Mouse (Mus musculus): ENCODE data around the gene Ppp1ca. TPM values are rescaled to one million over a fixed set of nuclear protein-coding genes. Genes with fewer than 3 reads are reported as not detected.

Gene Ppp1ca
- polyA plus RNA-seq, 1 experiment = 509 TPM

- WGBS = 72% methylated on average over 3 of the region's 3 CpGs
- Histone ChIP-seq H3K27ac (ENCODE audit: insufficient read depth, low read depth, low read length) (no peak overlapping the region), H3K27me3 (replicated peaks; ENCODE audit: control insufficient read depth, insufficient read depth, low read length) (no peaks in the 10 kb centered on the region), H3K36me3 (ENCODE audit: control insufficient read depth, insufficient read depth, low read length) (no peaks in the 10 kb centered on the region), H3K4me3 (ENCODE audit: insufficient read depth, low read depth, low read length) (no peak overlapping the region), H3K4me1 (ENCODE audit: control insufficient read depth, insufficient read depth, low read length) (peaks cover 15% of the 10 kb centered on the region)
- DNase-seq = peak; percentile 25
- no peak for TF ChIP-seq CTCF (conservative IDR thresholded peaks at IDR 0.05; ENCODE audit: insufficient read depth, insufficient read length, low read depth, low read length)
- no peak for TF ChIP-seq POLR2A (IDR thresholded peaks at IDR 0.05; ENCODE audit: low read depth, low read length)
Measured at GRCm38 (mm10) chr19:4147022-4147405, 44.9 kb upstream of the Ppp1ca start.

GRCm38 (mm10) chr19:4147782-4148490 is 43.9 kb upstream of the Ppp1ca start:
- H3K4me3 ChIP-seq (ENCODE audit: insufficient read depth, low read depth, low read length) = peak overlapping the region; percentile 95; the same call in 1 of the 2 replicates
- TF ChIP-seq POLR2A (IDR thresholded peaks at IDR 0.05; ENCODE audit: low read depth, low read length) (no peak), CTCF (conservative IDR thresholded peaks at IDR 0.05; ENCODE audit: insufficient read depth, insufficient read length, low read depth, low read length) (no peak)
- no peak for DNase-seq
- no peaks in the 10 kb centered on the region for H3K36me3 ChIP-seq (ENCODE audit: control insufficient read depth, insufficient read depth, low read length)
- H3K27ac ChIP-seq (ENCODE audit: insufficient read depth, low read depth, low read length) = peak overlapping the region; percentile 57
- 44% methylated on average over 9 of the region's 9 CpGs for WGBS
- H3K4me1 ChIP-seq (ENCODE audit: control insufficient read depth, insufficient read depth, low read length) = peaks cover 15% of the 10 kb centered on the region
- H3K27me3 ChIP-seq (replicated peaks; ENCODE audit: control insufficient read depth, insufficient read depth, low read length) = no peaks in the 10 kb centered on the region

GRCm38 (mm10) chr19:4148491-4148806 is 43.4 kb upstream of the Ppp1ca start, which contains the start of gene Coro1b:
Coro1b (plus strand) TSS chr19:4148619.
- H3K4me3 ChIP-seq (ENCODE audit: insufficient read depth, low read depth, low read length) = peak within 1 kb of the TSS; percentile 95
- 1% methylated on average over 32 of the region's 33 CpGs for WGBS
- peaks cover 15% of the 10 kb centered on the region for H3K4me1 ChIP-seq (ENCODE audit: control insufficient read depth, insufficient read depth, low read length)
- no peaks in the 10 kb centered on the region for H3K36me3 ChIP-seq (ENCODE audit: control insufficient read depth, insufficient read depth, low read length)
- TF ChIP-seq POLR2A (IDR thresholded peaks at IDR 0.05; ENCODE audit: low read depth, low read length) (peak; percentile 22), CTCF (conservative IDR thresholded peaks at IDR 0.05; ENCODE audit: insufficient read depth, insufficient read length, low read depth, low read length) (no peak)
- H3K27ac ChIP-seq (ENCODE audit: insufficient read depth, low read depth, low read length) = peak within 1 kb of the TSS; percentile 57
- DNase-seq = peak; percentile 98
- H3K27me3 ChIP-seq (replicated peaks; ENCODE audit: control insufficient read depth, insufficient read depth, low read length) = no peaks in the 10 kb centered on the region

GRCm38 (mm10) chr19:4148819-4149218 is 43.0 kb upstream of the Ppp1ca start:
- WGBS = 0% methylated on average over 8 of the region's 8 CpGs
- Histone ChIP-seq H3K4me1 (ENCODE audit: control insufficient read depth, insufficient read depth, low read length) (peaks cover 15% of the 10 kb centered on the region), H3K4me3 (ENCODE audit: insufficient read depth, low read depth, low read length) (peak overlapping the region; percentile 95), H3K36me3 (ENCODE audit: control insufficient read depth, insufficient read depth, low read length) (no peaks in the 10 kb centered on the region), H3K27me3 (replicated peaks; ENCODE audit: control insufficient read depth, insufficient read depth, low read length) (no peaks in the 10 kb centered on the region), H3K27ac (ENCODE audit: insufficient read depth, low read depth, low read length) (peak overlapping the region; percentile 47; the same call in 1 of the 2 replicates)
- no peak for DNase-seq
- TF ChIP-seq POLR2A (IDR thresholded peaks at IDR 0.05; ENCODE audit: low read depth, low read length) = no peak
- no peak for TF ChIP-seq CTCF (conservative IDR thresholded peaks at IDR 0.05; ENCODE audit: insufficient read depth, insufficient read length, low read depth, low read length)

GRCm38 (mm10) chr19:4149283-4149682 is 42.6 kb upstream of the Ppp1ca start:
- peak; percentile 27 for DNase-seq
- TF ChIP-seq POLR2A (IDR thresholded peaks at IDR 0.05; ENCODE audit: low read depth, low read length) (no peak), CTCF (conservative IDR thresholded peaks at IDR 0.05; ENCODE audit: insufficient read depth, insufficient read length, low read depth, low read length) (no peak)
- peak overlapping the region; percentile 47; the same call in 1 of the 2 replicates for H3K27ac ChIP-seq (ENCODE audit: insufficient read depth, low read depth, low read length)
- WGBS = 38% methylated on average over 11 of the region's 11 CpGs
- H3K4me1 ChIP-seq (ENCODE audit: control insufficient read depth, insufficient read depth, low read length) = peaks cover 15% of the 10 kb centered on the region
- H3K4me3 ChIP-seq (ENCODE audit: insufficient read depth, low read depth, low read length) = peak overlapping the region; percentile 95
- H3K27me3 ChIP-seq (replicated peaks; ENCODE audit: control insufficient read depth, insufficient read depth, low read length) = no peaks in the 10 kb centered on the region
- no peaks in the 10 kb centered on the region for H3K36me3 ChIP-seq (ENCODE audit: control insufficient read depth, insufficient read depth, low read length)

- H3K4me3 ChIP-seq (ENCODE audit: insufficient read depth, low read depth, low read length) = peak overlapping the region; percentile 95; the same call in 1 of the 2 replicates
- H3K27me3 ChIP-seq (replicated peaks; ENCODE audit: control insufficient read depth, insufficient read depth, low read length) = no peaks in the 10 kb centered on the region
- H3K4me1 ChIP-seq (ENCODE audit: control insufficient read depth, insufficient read depth, low read length) = peaks cover 15% of the 10 kb centered on the region
- TF ChIP-seq POLR2A (IDR thresholded peaks at IDR 0.05; ENCODE audit: low read depth, low read length) (no peak), CTCF (conservative IDR thresholded peaks at IDR 0.05; ENCODE audit: insufficient read depth, insufficient read length, low read depth, low read length) (no peak)
- WGBS = 91% methylated on average over 17 of the region's 17 CpGs
- no peaks in the 10 kb centered on the region for H3K36me3 ChIP-seq (ENCODE audit: control insufficient read depth, insufficient read depth, low read length)
- H3K27ac ChIP-seq (ENCODE audit: insufficient read depth, low read depth, low read length) = no peak overlapping the region
- no peak for DNase-seq
Measured at GRCm38 (mm10) chr19:4149764-4150461, 42.0 kb upstream of the Ppp1ca start.
